Mouse (Mus musculus) small intestine, adult 2 months (tissue): Measurements from ENCODE around the gene Cnn1. TPM values are rescaled to one million over a fixed set of nuclear protein-coding genes. Genes with fewer than 3 reads are reported as not detected.
"Not testable (repeated sequence)": the region's sequence is repeated elsewhere in the genome, so short reads cannot be mapped to it uniquely, and the experiment has no call there.

Experiments
- H3K27ac ChIP-seq: fragments of 200-500 bp; 2 replicates; pipeline ENCODE4 v1.5.1; 2012; ENCODE audit warnings: low read depth, low read length, control low read depth, inconsistent platforms; ENCODE audit not compliant: insufficient read depth
- H3K27me3 ChIP-seq: fragments of 200-500 bp; 2 replicates; pipeline ENCODE4 v1.6.1; 2012; ENCODE audit warnings: mild to moderate bottlenecking, moderate library complexity, low read length, inconsistent platforms; ENCODE audit not compliant: control insufficient read depth, insufficient read depth
- H3K36me3 ChIP-seq: fragments of 200-500 bp; 2 replicates; pipeline ENCODE4 v1.6.1; 2012; ENCODE audit warnings: mild to moderate bottlenecking, low read length, control low read depth, inconsistent platforms; ENCODE audit not compliant: control insufficient read depth, insufficient read depth
- H3K4me1 ChIP-seq: fragments of 200-500 bp; 2 replicates; pipeline ENCODE4 v1.6.1; 2012; ENCODE audit warnings: low read length, inconsistent platforms, mixed read lengths; ENCODE audit not compliant: control insufficient read depth, insufficient read depth, insufficient read length
- H3K4me3 ChIP-seq: fragments of 200-500 bp; 2 replicates; pipeline ENCODE4 v1.5.1; 2012; ENCODE audit warnings: low read depth, mild to moderate bottlenecking, control low read depth, inconsistent platforms, low read length, moderate library complexity
- CTCF ChIP-seq: fragments of 200-500 bp; IDR thresholded peaks from 2 replicates; pipeline ENCODE4 v1.5.1; 2012; ENCODE audit warnings: low read depth, mild to moderate bottlenecking, control low read depth, inconsistent platforms, low read length, moderate library complexity, mixed read lengths; ENCODE audit not compliant: insufficient replicate concordance, insufficient read length; ENCODE audit errors: extremely low read depth
- POLR2A ChIP-seq: fragments of 200-500 bp; IDR thresholded peaks from 2 replicates; pipeline ENCODE4 v1.6.1; 2012; ENCODE audit warnings: low read depth, mild to moderate bottlenecking, control low read depth, inconsistent platforms, low read length, moderate library complexity
- WGBS: fragments of 180-500 bp; shearing (Covaris S2); methylation state at CpG from one replicate; pipeline ENCODE4 v1.1.7; 2018; 5-methylcytosine and 5-hydroxymethylcytosine counted together
- polyA plus RNA-seq: library from polyadenylated mRNA; depleted of rRNA; stranded (reverse); fragments of >200 nt; gene quantifications from 2 replicates; pipeline ENCODE4 v1.2.3, GENCODE M21; 2012

Gene Cnn1
- polyA plus RNA-seq, 1 experiment, result 166 TPM

- Histone ChIP-seq H3K36me3 (peaks cover 4% of the 10 kb centered on the region; the same call in 1 of the 2 replicates), H3K27ac (no peak overlapping the region), H3K4me3 (no peak overlapping the region), H3K27me3 (no peaks in the 10 kb centered on the region), H3K4me1 (peaks cover 3% of the 10 kb centered on the region; the same call in 1 of the 2 replicates)
- WGBS, result 94% methylated on average over 11 of the region's 11 CpGs
- TF ChIP-seq CTCF (no peak), POLR2A (no peak)
These were observed 33.4 kb upstream of the Cnn1 start for GRCm38 (mm10) chr9:22065642-22066041.

DNA sequence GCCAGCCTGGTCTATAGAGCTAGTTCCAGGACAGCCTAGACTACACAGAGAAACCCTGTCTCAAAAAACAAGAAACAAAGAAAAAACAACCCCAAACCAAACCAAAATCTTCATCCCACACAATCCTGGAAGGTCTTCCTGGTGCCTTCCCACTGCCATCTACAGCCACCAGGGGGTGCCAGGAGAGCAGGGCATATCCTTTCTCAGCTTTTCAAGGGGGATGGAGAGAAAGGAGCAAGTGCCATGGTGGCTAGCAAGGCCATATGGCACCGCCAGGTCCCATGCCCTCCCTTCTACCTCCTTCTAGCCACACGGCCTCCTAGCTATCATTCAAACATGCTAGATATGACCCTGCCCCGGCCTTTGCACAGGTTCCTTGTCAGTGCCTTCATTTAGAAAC lies 32.6 kb upstream of the Cnn1 start:
- Histone ChIP-seq H3K4me3 (no peak overlapping the region), H3K36me3 (peaks cover 4% of the 10 kb centered on the region; the same call in 1 of the 2 replicates), H3K27ac (no peak overlapping the region), H3K27me3 (no peaks in the 10 kb centered on the region), H3K4me1 (peaks cover 3% of the 10 kb centered on the region; the same call in 1 of the 2 replicates)
- TF ChIP-seq POLR2A, result no peak
- TF ChIP-seq CTCF, result peak; percentile 85; the same call in 1 of the 2 replicates
- 73% methylated on average over 3 of the region's 3 CpGs for WGBS

GRCm38 (mm10) chr9:22067195-22067594 lies 31.8 kb upstream of the Cnn1 start:
- Histone ChIP-seq H3K36me3 (peaks cover 4% of the 10 kb centered on the region; the same call in 1 of the 2 replicates), H3K4me1 (peaks cover 3% of the 10 kb centered on the region; the same call in 1 of the 2 replicates), H3K4me3 (no peak overlapping the region), H3K27me3 (no peaks in the 10 kb centered on the region), H3K27ac (no peak overlapping the region)
- 94% methylated on average over 5 of the region's 5 CpGs for WGBS
- TF ChIP-seq POLR2A (no peak), CTCF (no peak)

- WGBS, result 52% methylated on average over 4 of the region's 4 CpGs
- peak overlapping the region; percentile 85 for H3K4me3 ChIP-seq
- 0 out of 2 replicates have a peak overlapping the region, but pooled peaks have one; percentile 8 for H3K27ac ChIP-seq
- H3K27me3 ChIP-seq, result no peaks in the 10 kb centered on the region
- peaks cover 11% of the 10 kb centered on the region; the same call in 1 of the 2 replicates for H3K36me3 ChIP-seq
- TF ChIP-seq POLR2A, result no peak
- no peak for TF ChIP-seq CTCF
- peaks cover 3% of the 10 kb centered on the region; the same call in 1 of the 2 replicates for H3K4me1 ChIP-seq
These were observed 29.0 kb upstream of the Cnn1 start for GRCm38 (mm10) chr9:22069881-22070553.

- Histone ChIP-seq H3K27me3 (no peaks in the 10 kb centered on the region), H3K36me3 (peaks cover 10% of the 10 kb centered on the region; the same call in 1 of the 2 replicates), H3K4me3 (peak within 1 kb of the TSS; percentile 85), H3K27ac (peak within 1 kb of the TSS; percentile 82), H3K4me1 (peaks cover 3% of the 10 kb centered on the region; the same call in 1 of the 2 replicates)
- under 1% methylated on average over 80 of the region's 87 CpGs for WGBS
- TF ChIP-seq CTCF, result no peak
- TF ChIP-seq POLR2A, result peak; percentile 42
These were observed 28.0 kb upstream of the Cnn1 start, which contains the start of the genes Gm49318 and Zfp653 for GRCm38 (mm10) chr9:22070791-22071573. Gene Gm49318 (minus strand): TSS chr9:22071259. Gene Zfp653 (minus strand): TSS chr9:22071376.

DNA sequence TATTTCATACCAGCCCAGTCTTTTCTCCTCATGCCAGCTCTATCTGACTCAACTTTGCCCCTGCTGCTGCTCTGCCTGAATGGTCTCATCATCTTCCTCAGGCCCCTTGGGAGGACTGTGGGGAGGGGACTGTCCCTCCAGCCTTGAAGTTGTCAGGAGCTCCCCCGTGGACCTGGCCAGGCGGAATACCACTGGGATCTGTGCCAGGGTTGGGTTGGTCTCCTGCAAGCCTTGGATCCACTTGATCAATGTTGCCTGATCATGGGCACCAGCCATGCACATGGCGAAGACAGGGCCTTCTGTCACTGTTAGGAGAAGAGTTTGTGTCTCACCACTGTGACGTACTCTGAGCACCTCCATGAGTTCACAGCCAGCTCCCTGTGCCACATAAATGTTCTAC lies 26.7 kb upstream of the Cnn1 start:
- no peaks in the 10 kb centered on the region for H3K27me3 ChIP-seq
- H3K4me3 ChIP-seq, result no peak overlapping the region
- WGBS, result 87% methylated on average over 4 of the region's 4 CpGs
- peaks cover 3% of the 10 kb centered on the region; the same call in 1 of the 2 replicates for H3K4me1 ChIP-seq
- H3K36me3 ChIP-seq, result peaks cover 15% of the 10 kb centered on the region; the same call in 1 of the 2 replicates
- H3K27ac ChIP-seq, result no peak overlapping the region
- TF ChIP-seq POLR2A (no peak), CTCF (no peak)

- not testable (repeated sequence) for H3K4me1 ChIP-seq, H3K27ac ChIP-seq, H3K4me3 ChIP-seq, H3K27me3 ChIP-seq
- WGBS, result 80% methylated on average over 5 of the region's 5 CpGs
- peaks cover 24% of the 10 kb centered on the region; the same call in 1 of the 2 replicates for H3K36me3 ChIP-seq
These were observed 23.2 kb upstream of the Cnn1 start for GRCm38 (mm10) chr9:22075778-22076177.
